Mouse (Mus musculus) liver, postnatal 0 days (tissue): ENCODE results near the gene Fam227b. TPM values are rescaled to one million over a fixed set of nuclear protein-coding genes. Genes with fewer than 3 reads are reported as not detected.

ENCODE experiments used
- ATAC-seq: fragments of 200-750 bp; cut with Nextera tagmentation; 2 replicates; pipeline ENCODE4 v1.8.0; 2017; ENCODE audit warnings: mild to moderate bottlenecking, moderate library complexity
- DNase-seq: peaks from one replicate; pipeline ENCODE4 v3.0.0-alpha.2; 2016
- H3K27ac ChIP-seq: fragments of 300-500 bp; sonication (generic); 2 replicates; pipeline ENCODE4 v1.5.1; 2014; ENCODE audit warnings: antibody characterized with exemption, moderate library complexity, mild to moderate bottlenecking, low read depth
- H3K27me3 ChIP-seq: fragments of 300-500 bp; sonication (generic); 2 replicates; pipeline ENCODE4 v1.6.1; 2014; ENCODE audit warnings: low read length, control low read depth, mixed read lengths; ENCODE audit not compliant: insufficient read depth
- H3K36me3 ChIP-seq: fragments of 300-500 bp; sonication (generic); replicated peaks from 2 replicates; pipeline ENCODE4 v1.6.1; 2014; ENCODE audit warnings: mild to moderate bottlenecking, control low read depth, low read length, moderate library complexity, mixed read lengths; ENCODE audit not compliant: insufficient read depth
- H3K4me1 ChIP-seq: fragments of 300-500 bp; sonication (generic); 2 replicates; pipeline ENCODE4 v1.6.1; 2014; ENCODE audit warnings: antibody characterized with exemption, mild to moderate bottlenecking, control low read depth; ENCODE audit not compliant: insufficient read depth
- H3K4me2 ChIP-seq: fragments of 300-500 bp; sonication (generic); 2 replicates; pipeline ENCODE4 v1.6.1; 2014; ENCODE audit warnings: low read depth, mild to moderate bottlenecking, low read length, moderate library complexity, mixed read lengths
- H3K4me3 ChIP-seq: fragments of 300-500 bp; sonication (generic); 2 replicates; pipeline ENCODE4 v1.5.1; 2014; ENCODE audit warnings: low read depth, low read length
- H3K9ac ChIP-seq: fragments of 300-500 bp; sonication (generic); replicated peaks from 2 replicates; pipeline ENCODE4 v1.6.1; 2014; ENCODE audit warnings: mild to moderate bottlenecking, moderate library complexity
- H3K9me3 ChIP-seq: fragments of 300-500 bp; sonication (generic); 2 replicates; pipeline ENCODE4 v1.6.1; 2016; ENCODE audit warnings: mild to moderate bottlenecking, control low read depth, low read length, mixed read lengths
- CTCF ChIP-seq: sonication (generic); IDR thresholded peaks from 2 replicates; pipeline ENCODE4 v1.5.1; 2016; ENCODE audit warnings: antibody characterized with exemption, low read depth
- EP300 ChIP-seq: IDR thresholded peaks from 2 replicates; pipeline ENCODE4 v1.6.1; 2016; ENCODE audit warnings: antibody characterized with exemption, low read depth, mild to moderate bottlenecking
- WGBS: fragments of 180-500 bp; shearing (Covaris S2); extraction: QIAGEN DNeasy Blood & Tissue Kit; methylation state at CpG from one replicate; pipeline ENCODE4 v1.1.7; 2014; ENCODE audit not compliant: insufficient replicate concordance; 5-methylcytosine and 5-hydroxymethylcytosine counted together
- polyA plus RNA-seq: library from polyadenylated mRNA; unstranded; fragments of >200 nt; fragmentation: Nextera tagmentation; extraction: Ambion mirVana; gene quantifications from 2 replicates; pipeline ENCODE4 v1.2.1, GENCODE M21; 2015

The Fam227b gene
- polyA plus RNA-seq, 1 experiment from 2014 or later = not detected

- peaks cover 21% of the 10 kb centered on the region for H3K4me1 ChIP-seq
- no peaks in the 10 kb centered on the region for H3K27me3 ChIP-seq
- DNase-seq (no peak), ATAC-seq (no peak)
- H3K4me3 ChIP-seq = no peak overlapping the region
- H3K27ac ChIP-seq = peak overlapping the region; percentile 81
- H3K4me2 ChIP-seq = peak overlapping the region; percentile 53
- H3K36me3 ChIP-seq = peaks cover 16% of the 10 kb centered on the region
- H3K9ac ChIP-seq = no peak overlapping the region
- no peak for TF ChIP-seq CTCF
- TF ChIP-seq EP300 = no peak
- no peaks in the 10 kb centered on the region for H3K9me3 ChIP-seq
- WGBS = 75% methylated on average over 8 of the region's 8 CpGs
Observed at GRCm38 (mm10) chr2:126166848-126167617, 15.2 kb upstream of the Fam227b start.

- ATAC-seq (peak; percentile 20; the same call in 1 of the 2 replicates), DNase-seq (no peak)
- no peak overlapping the region for H3K4me3 ChIP-seq
- 0 out of 2 replicates have a peak overlapping the region, but pooled peaks have one; percentile 26 for H3K9ac ChIP-seq
- peaks cover 21% of the 10 kb centered on the region for H3K4me1 ChIP-seq
- peaks cover 23% of the 10 kb centered on the region for H3K36me3 ChIP-seq
- peak overlapping the region; percentile 81 for H3K27ac ChIP-seq
- no peaks in the 10 kb centered on the region for H3K27me3 ChIP-seq
- no peaks in the 10 kb centered on the region for H3K9me3 ChIP-seq
- peak overlapping the region; percentile 53 for H3K4me2 ChIP-seq
- TF ChIP-seq EP300 = no peak
- TF ChIP-seq CTCF = no peak
Observed at GRCm38 (mm10) chr2:126166335-126166734, 14.5 kb upstream of the Fam227b start.

- Histone ChIP-seq H3K27me3 (no peaks in the 10 kb centered on the region), H3K9ac (no peak overlapping the region), H3K36me3 (peaks cover 31% of the 10 kb centered on the region), H3K27ac (peak overlapping the region; percentile 81), H3K9me3 (no peaks in the 10 kb centered on the region), H3K4me1 (peaks cover 18% of the 10 kb centered on the region), H3K4me2 (peak overlapping the region; percentile 29; the same call in 1 of the 2 replicates), H3K4me3 (no peak overlapping the region)
- DNase-seq = peak; percentile 29
- TF ChIP-seq CTCF (no peak), EP300 (peak; percentile 99)
- peak; percentile 100 for ATAC-seq
- WGBS = 74% methylated on average over 5 of the region's 5 CpGs
Observed at GRCm38 (mm10) chr2:126165277-126166018, 13.6 kb upstream of the Fam227b start.

GRCm38 (mm10) chr2:126147723-126148122, 4.1 kb downstream of the Fam227b start:
- no peaks in the 10 kb centered on the region for H3K27me3 ChIP-seq
- no peaks in the 10 kb centered on the region for H3K9me3 ChIP-seq
- no peaks in the 10 kb centered on the region for H3K4me1 ChIP-seq
- H3K27ac ChIP-seq = no peak overlapping the region
- no peak overlapping the region for H3K4me2 ChIP-seq
- H3K9ac ChIP-seq = no peak overlapping the region
- H3K36me3 ChIP-seq = no peaks in the 10 kb centered on the region
- no peak overlapping the region for H3K4me3 ChIP-seq
- DNase-seq (no peak), ATAC-seq (no peak)
- TF ChIP-seq CTCF = no peak
- TF ChIP-seq EP300 = no peak

- Histone ChIP-seq H3K4me3 (no peak overlapping the region), H3K9ac (no peak overlapping the region), H3K9me3 (no peaks in the 10 kb centered on the region), H3K4me1 (no peaks in the 10 kb centered on the region), H3K27me3 (no peaks in the 10 kb centered on the region), H3K4me2 (no peak overlapping the region), H3K27ac (no peak overlapping the region), H3K36me3 (no peaks in the 10 kb centered on the region)
- ATAC-seq (no peak), DNase-seq (no peak)
- 81% methylated on average over 4 of the region's 4 CpGs for WGBS
- no peak for TF ChIP-seq EP300
Observed at GRCm38 (mm10) chr2:126094616-126095015, 57.2 kb downstream of the Fam227b start.

GRCm38 (mm10) chr2:126090432-126090831, 61.4 kb downstream of the Fam227b start:
- H3K9me3 ChIP-seq = no peaks in the 10 kb centered on the region
- H3K27ac ChIP-seq = no peak overlapping the region
- no peak overlapping the region for H3K9ac ChIP-seq
- no peak overlapping the region for H3K4me3 ChIP-seq
- ATAC-seq = no peak
- 67% methylated on average over 5 of the region's 5 CpGs for whole genome bisulfite sequencing
- DNase-seq = no peak
- no peaks in the 10 kb centered on the region for H3K27me3 ChIP-seq
- H3K4me1 ChIP-seq = no peaks in the 10 kb centered on the region
- TF ChIP-seq CTCF (no peak), EP300 (no peak)
- H3K36me3 ChIP-seq = no peaks in the 10 kb centered on the region
- H3K4me2 ChIP-seq = no peak overlapping the region
